Mouse (Mus musculus) adrenal gland, postnatal 0 days (tissue): Measurements from ENCODE around the gene Aggf1. TPM values are rescaled to one million over a fixed set of nuclear protein-coding genes. Genes with fewer than 3 reads are reported as not detected.

Source experiments
- polyA plus RNA-seq: library from polyadenylated mRNA; unstranded; fragments of >200 nt; fragmentation: Nextera tagmentation; extraction: Ambion mirVana; gene quantifications from 2 replicates; pipeline ENCODE4 v1.2.1, GENCODE M21; 2015

The Aggf1 gene
- polyA plus RNA-seq = 17.8 and 27.3 TPM in 2 replicates

DNA sequence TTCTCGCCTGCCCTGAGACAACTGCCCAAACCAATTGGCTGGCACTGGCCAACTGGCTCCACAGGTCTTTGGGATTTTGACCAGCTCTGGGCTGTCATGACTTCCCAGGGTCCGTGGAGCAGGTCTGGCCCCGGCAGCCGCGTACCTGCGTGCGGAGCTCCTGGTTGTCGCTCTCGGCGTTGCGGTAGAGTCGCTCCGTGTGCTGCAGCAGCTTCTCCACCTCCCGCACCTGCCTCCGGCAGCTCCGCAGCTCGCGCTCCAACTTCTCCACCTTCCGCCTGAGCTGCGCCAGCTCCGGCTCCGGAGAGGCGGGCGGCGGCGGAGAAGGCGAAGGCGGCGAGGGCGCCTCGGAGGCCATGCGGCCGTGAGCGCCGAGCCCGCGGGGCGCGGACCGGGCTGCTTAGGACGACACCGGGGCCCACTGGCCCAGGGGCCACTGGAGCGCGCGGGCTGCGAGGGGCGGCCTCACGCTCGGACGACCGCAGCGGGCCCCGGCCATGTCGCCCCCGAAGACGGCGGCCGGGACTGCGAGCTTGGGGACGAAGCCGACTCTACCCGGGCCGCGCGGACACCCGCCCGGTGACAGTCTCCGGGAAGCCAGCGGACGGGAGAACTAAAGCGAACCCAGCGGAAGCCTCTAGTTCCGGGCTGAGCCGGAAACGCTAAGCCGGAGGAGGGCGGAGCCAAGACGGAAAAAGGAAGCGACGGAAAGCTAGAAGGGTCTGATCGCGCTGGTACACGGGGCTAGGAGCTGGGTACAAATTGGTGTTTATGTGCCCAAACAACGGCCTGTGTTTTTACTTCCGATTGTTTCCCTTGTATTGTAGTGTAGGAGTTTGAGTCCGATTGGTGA is at the start of gene Aggf1:
Gene Aggf1 (minus strand): TSS at position 652 of the 853 bp plus-strand sequence.

DNA sequence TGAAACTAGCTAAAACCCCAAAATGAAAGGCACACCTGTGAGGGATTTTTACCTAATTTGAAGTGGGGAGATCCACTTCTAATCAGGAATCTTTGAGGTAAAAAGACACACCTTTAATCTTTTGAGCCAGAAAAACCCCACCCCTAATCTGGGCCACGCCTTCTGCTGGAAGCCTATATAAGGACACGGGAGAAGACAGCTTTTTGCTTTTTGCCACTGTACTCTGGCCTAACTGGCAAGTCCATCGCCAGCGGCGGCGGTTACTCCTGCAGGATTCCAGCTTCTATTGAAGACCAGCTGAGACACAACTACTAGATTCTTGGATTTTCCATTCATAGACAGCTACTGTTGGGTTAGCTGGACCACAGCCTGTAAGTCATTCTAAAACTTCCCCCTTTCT is 51.8 kb downstream of the Aggf1 start, which contains the start of gene Zbed3:
Gene Zbed3 (plus strand): TSS at position 213 of the 400 bp plus-strand sequence.

Other genes starting within 250 kb of the Aggf1 start
- 13.8 and 39.6 TPM in 2 replicates for gene Pde8b, start 125.0 kb downstream of the Aggf1 start, polyA plus RNA-seq
- gene Zbed3, start 51.7 kb downstream of the Aggf1 start, polyA plus RNA-seq = 30.6 and 39.3 TPM in 2 replicates
- 0.06 TPM in 1 of 2 replicates, not detected in the other for gene Crhbp, start 69.6 kb upstream of the Aggf1 start, polyA plus RNA-seq
- gene S100z, start 103.4 kb upstream of the Aggf1 start, polyA plus RNA-seq = 0.50 TPM in 1 of 2 replicates, not detected in the other
- 0.41 and 0.44 TPM in 2 replicates for gene F2rl1, start 149.9 kb upstream of the Aggf1 start, polyA plus RNA-seq
- 47.0 and 99.8 TPM in 2 replicates for gene F2r, start 243.1 kb upstream of the Aggf1 start, polyA plus RNA-seq